Mouse (Mus musculus): Measurements from ENCODE around the gene Oosp2. TPM values are rescaled to one million over a fixed set of nuclear protein-coding genes. Genes with fewer than 3 reads are reported as not detected.

The Oosp2 gene
- polyA plus RNA-seq (2012; rRNA removed) = not detected in 2 replicates

DNA sequence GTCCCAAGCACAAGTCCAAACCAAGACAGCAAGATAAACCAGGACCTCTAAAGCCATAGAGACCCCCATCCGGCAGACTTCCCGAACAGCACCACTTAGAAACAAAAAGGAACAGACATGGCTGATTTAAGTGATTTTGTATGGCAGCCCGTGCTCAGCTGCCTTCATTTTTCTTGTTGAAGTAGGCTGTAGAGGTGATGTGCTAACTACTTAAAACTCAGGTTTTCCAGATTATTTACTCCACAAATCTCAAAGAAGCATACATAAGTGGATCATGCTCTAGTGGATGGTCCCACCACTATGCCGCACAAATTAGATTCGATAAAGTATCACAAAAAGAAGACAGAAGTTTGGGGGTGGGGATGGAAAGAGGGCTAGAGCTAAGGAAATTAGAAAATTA is at the start of gene Oosp2:
Gene Oosp2, minus strand, starts transcription at position 101 of the 400 bp plus-strand sequence.
- WGBS = 93% methylated on average over 5 of the region's 5 CpGs
- no peak for DNase-seq (ENCODE audit: low read depth in 1 of 2, low spot score in 2 of 2)
- Histone ChIP-seq H3K4me3 (ENCODE audit: extremely low read depth, insufficient read depth, insufficient read length) (no peak within 1 kb of the TSS), H3K4me1 (ENCODE audit: control insufficient read depth, insufficient read depth, insufficient read length) (no peaks in the 10 kb centered on the region), H3K27me3 (ENCODE audit: control insufficient read depth, insufficient read depth, low read length) (no peaks in the 10 kb centered on the region), H3K27ac (ENCODE audit: insufficient read depth, low read length) (no peak within 1 kb of the TSS), H3K36me3 (ENCODE audit: control insufficient read depth, insufficient read depth, low read length) (no peaks in the 10 kb centered on the region)
- TF ChIP-seq CTCF (IDR thresholded peaks at IDR 0.05; ENCODE audit: extremely low read depth, insufficient read depth, insufficient read length, insufficient replicate concordance) = no peak
- TF ChIP-seq POLR2A (IDR thresholded peaks at IDR 0.05; ENCODE audit: low read depth, low read length) = no peak

DNA sequence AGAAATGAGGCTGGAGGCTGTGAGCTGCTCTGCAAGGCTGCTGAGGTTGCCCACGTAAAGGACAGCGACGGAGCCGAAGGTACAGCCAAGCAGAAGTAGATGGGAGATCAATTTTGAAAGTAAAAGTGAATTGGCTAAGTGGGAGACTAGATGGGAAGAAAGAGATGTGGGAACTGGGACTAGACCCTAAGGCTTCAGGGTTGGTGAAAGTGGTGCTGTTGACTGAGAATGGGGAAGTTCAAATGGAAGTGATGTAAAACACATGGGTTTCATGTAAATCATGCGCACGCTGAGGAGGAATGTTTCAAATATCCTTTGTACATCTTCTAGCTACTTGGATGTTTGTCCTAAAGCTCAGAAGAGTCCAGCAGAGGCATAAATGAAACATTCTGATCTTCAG is 38.0 kb upstream of the Oosp2 start:
- no peak overlapping the region for H3K27ac ChIP-seq (ENCODE audit: insufficient read depth, low read length)
- no peak overlapping the region for H3K4me3 ChIP-seq (ENCODE audit: extremely low read depth, insufficient read depth, insufficient read length)
- no peak for TF ChIP-seq CTCF (IDR thresholded peaks at IDR 0.05; ENCODE audit: extremely low read depth, insufficient read depth, insufficient read length, insufficient replicate concordance)
- TF ChIP-seq POLR2A (IDR thresholded peaks at IDR 0.05; ENCODE audit: low read depth, low read length) = no peak
- no peaks in the 10 kb centered on the region for H3K36me3 ChIP-seq (ENCODE audit: control insufficient read depth, insufficient read depth, low read length)
- H3K27me3 ChIP-seq (ENCODE audit: control insufficient read depth, insufficient read depth, low read length) = no peaks in the 10 kb centered on the region
- H3K4me1 ChIP-seq (ENCODE audit: control insufficient read depth, insufficient read depth, insufficient read length) = no peaks in the 10 kb centered on the region
- 68% methylated on average over 6 of the region's 6 CpGs for WGBS
- DNase-seq (ENCODE audit: low read depth in 1 of 2, low spot score in 2 of 2) = no peak

GRCm38 (mm10) chr19:11696755-11697154 is 36.4 kb upstream of the Oosp2 start, which contains the start of gene Oosp3:
Oosp3 (plus strand) TSS chr19:11697055.
- no peak for TF ChIP-seq CTCF (IDR thresholded peaks at IDR 0.05; ENCODE audit: extremely low read depth, insufficient read depth, insufficient read length, insufficient replicate concordance)
- no peak for TF ChIP-seq POLR2A (IDR thresholded peaks at IDR 0.05; ENCODE audit: low read depth, low read length)
- no peak within 1 kb of the TSS for H3K4me3 ChIP-seq (ENCODE audit: extremely low read depth, insufficient read depth, insufficient read length)
- H3K36me3 ChIP-seq (ENCODE audit: control insufficient read depth, insufficient read depth, low read length) = no peaks in the 10 kb centered on the region
- H3K4me1 ChIP-seq (ENCODE audit: control insufficient read depth, insufficient read depth, insufficient read length) = no peaks in the 10 kb centered on the region
- 88% methylated on average over 2 of the region's 2 CpGs for WGBS
- H3K27ac ChIP-seq (ENCODE audit: insufficient read depth, low read length) = no peak within 1 kb of the TSS
- no peak for DNase-seq (ENCODE audit: low read depth in 1 of 2, low spot score in 2 of 2)
- H3K27me3 ChIP-seq (ENCODE audit: control insufficient read depth, insufficient read depth, low read length) = no peaks in the 10 kb centered on the region

GRCm38 (mm10) chr19:11691454-11691853 is 31.1 kb upstream of the Oosp2 start:
- H3K4me3 ChIP-seq (ENCODE audit: extremely low read depth, insufficient read depth, insufficient read length) = no peak overlapping the region
- no peaks in the 10 kb centered on the region for H3K4me1 ChIP-seq (ENCODE audit: control insufficient read depth, insufficient read depth, insufficient read length)
- TF ChIP-seq POLR2A (IDR thresholded peaks at IDR 0.05; ENCODE audit: low read depth, low read length) = no peak
- no peak for TF ChIP-seq CTCF (IDR thresholded peaks at IDR 0.05; ENCODE audit: extremely low read depth, insufficient read depth, insufficient read length, insufficient replicate concordance)
- no peaks in the 10 kb centered on the region for H3K27me3 ChIP-seq (ENCODE audit: control insufficient read depth, insufficient read depth, low read length)
- no peak for DNase-seq (ENCODE audit: low read depth in 1 of 2, low spot score in 2 of 2)
- 31% methylated on average over 1 of the region's 1 CpGs for WGBS
- H3K27ac ChIP-seq (ENCODE audit: insufficient read depth, low read length) = no peak overlapping the region; the same call in 1 of the 2 replicates
- no peaks in the 10 kb centered on the region for H3K36me3 ChIP-seq (ENCODE audit: control insufficient read depth, insufficient read depth, low read length)

GRCm38 (mm10) chr19:11690839-11691238 is 30.5 kb upstream of the Oosp2 start, which contains the start of gene Oosp1:
Oosp1 (minus strand) TSS chr19:11691150.
- H3K27ac ChIP-seq (ENCODE audit: insufficient read depth, low read length) = no peak within 1 kb of the TSS; the same call in 1 of the 2 replicates
- 11% methylated on average over 5 of the region's 5 CpGs for WGBS
- peak in 1 of 2 experiments; percentile 27 for DNase-seq (ENCODE audit: low read depth in 1 of 2, low spot score in 2 of 2)
- no peaks in the 10 kb centered on the region for H3K4me1 ChIP-seq (ENCODE audit: control insufficient read depth, insufficient read depth, insufficient read length)
- H3K27me3 ChIP-seq (ENCODE audit: control insufficient read depth, insufficient read depth, low read length) = no peaks in the 10 kb centered on the region
- H3K4me3 ChIP-seq (ENCODE audit: extremely low read depth, insufficient read depth, insufficient read length) = no peak within 1 kb of the TSS
- H3K36me3 ChIP-seq (ENCODE audit: control insufficient read depth, insufficient read depth, low read length) = no peaks in the 10 kb centered on the region
- TF ChIP-seq POLR2A (IDR thresholded peaks at IDR 0.05; ENCODE audit: low read depth, low read length) (no peak), CTCF (IDR thresholded peaks at IDR 0.05; ENCODE audit: extremely low read depth, insufficient read depth, insufficient read length, insufficient replicate concordance) (no peak)

GRCm38 (mm10) chr19:11661562-11661961 is 1.2 kb upstream of the Oosp2 start:
- DNase-seq (ENCODE audit: low read depth in 1 of 2, low spot score in 2 of 2) = no peak
- H3K4me3 ChIP-seq (ENCODE audit: extremely low read depth, insufficient read depth, insufficient read length) = no peak overlapping the region
- H3K27me3 ChIP-seq (ENCODE audit: control insufficient read depth, insufficient read depth, low read length) = no peaks in the 10 kb centered on the region
- no peaks in the 10 kb centered on the region for H3K4me1 ChIP-seq (ENCODE audit: control insufficient read depth, insufficient read depth, insufficient read length)
- no peaks in the 10 kb centered on the region for H3K36me3 ChIP-seq (ENCODE audit: control insufficient read depth, insufficient read depth, low read length)
- no peak overlapping the region for H3K27ac ChIP-seq (ENCODE audit: insufficient read depth, low read length)
- TF ChIP-seq CTCF (IDR thresholded peaks at IDR 0.05; ENCODE audit: extremely low read depth, insufficient read depth, insufficient read length, insufficient replicate concordance) (no peak), POLR2A (IDR thresholded peaks at IDR 0.05; ENCODE audit: low read depth, low read length) (no peak)

DNA sequence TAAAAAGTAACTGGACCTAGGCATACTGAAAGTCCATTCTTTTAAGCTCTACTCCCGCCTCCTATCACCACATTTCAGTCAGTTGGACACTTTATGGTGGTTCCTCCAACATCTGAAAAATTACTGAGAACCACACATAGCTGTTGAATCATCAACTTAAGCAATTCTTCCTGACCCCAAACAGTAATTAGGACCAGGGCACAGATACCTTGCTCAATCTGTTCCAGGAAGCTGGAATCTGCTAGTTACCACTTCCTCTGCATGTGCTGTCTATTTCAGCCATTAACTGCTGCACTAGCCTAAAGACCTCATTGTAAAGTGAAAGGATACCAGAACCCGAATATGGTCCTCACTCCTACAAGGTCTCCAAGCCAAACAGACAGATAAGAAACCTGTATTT is 1.2 kb downstream of the Oosp2 start:
- Histone ChIP-seq H3K27ac (ENCODE audit: insufficient read depth, low read length) (no peak overlapping the region), H3K4me1 (ENCODE audit: control insufficient read depth, insufficient read depth, insufficient read length) (no peaks in the 10 kb centered on the region), H3K4me3 (ENCODE audit: extremely low read depth, insufficient read depth, insufficient read length) (no peak overlapping the region), H3K27me3 (ENCODE audit: control insufficient read depth, insufficient read depth, low read length) (no peaks in the 10 kb centered on the region), H3K36me3 (ENCODE audit: control insufficient read depth, insufficient read depth, low read length) (no peaks in the 10 kb centered on the region)
- DNase-seq (ENCODE audit: low read depth in 1 of 2, low spot score in 2 of 2) = no peak
- WGBS = 69% methylated on average over 2 of the region's 2 CpGs
- no peak for TF ChIP-seq POLR2A (IDR thresholded peaks at IDR 0.05; ENCODE audit: low read depth, low read length)
- no peak for TF ChIP-seq CTCF (IDR thresholded peaks at IDR 0.05; ENCODE audit: extremely low read depth, insufficient read depth, insufficient read length, insufficient replicate concordance)
